Mouse (Mus musculus) stomach, postnatal 0 days (tissue): Measurements from ENCODE around the gene Inip. TPM values are rescaled to one million over a fixed set of nuclear protein-coding genes. Genes with fewer than 3 reads are reported as not detected.

ENCODE experiments used
- ATAC-seq: fragments of 200-750 bp; cut with Nextera tagmentation; 2 replicates; pipeline ENCODE4 v1.8.0; 2017; ENCODE audit not compliant: low FRiP score, low TSS enrichment
- DNase-seq: peaks from one replicate; pipeline ENCODE4 v3.0.0-alpha.2; 2016; ENCODE audit warnings: low spot score
- H3K27ac ChIP-seq: fragments of 300-500 bp; sonication (generic); replicated peaks from 2 replicates; pipeline ENCODE4 v1.5.1; 2014; ENCODE audit warnings: mild to moderate bottlenecking, control low read depth
- H3K27me3 ChIP-seq: fragments of 300-500 bp; sonication (generic); 2 replicates; pipeline ENCODE4 v1.6.1; 2014; ENCODE audit warnings: low read length; ENCODE audit not compliant: control insufficient read depth, insufficient read depth
- H3K36me3 ChIP-seq: fragments of 300-500 bp; sonication (generic); 2 replicates; pipeline ENCODE4 v1.6.1; 2014; ENCODE audit warnings: low read length, mixed read lengths; ENCODE audit not compliant: control insufficient read depth, insufficient read depth
- H3K4me1 ChIP-seq: fragments of 300-500 bp; sonication (generic); replicated peaks from 2 replicates; pipeline ENCODE4 v1.6.1; 2014; ENCODE audit warnings: antibody characterized with exemption; ENCODE audit not compliant: control insufficient read depth, insufficient read depth
- H3K4me2 ChIP-seq: fragments of 300-500 bp; sonication (generic); replicated peaks from 2 replicates; pipeline ENCODE4 v1.6.1; 2014; ENCODE audit warnings: low read depth, mild to moderate bottlenecking, control low read depth, moderate library complexity
- H3K4me3 ChIP-seq: fragments of 300-500 bp; sonication (generic); 2 replicates; pipeline ENCODE4 v1.5.1; 2014; ENCODE audit warnings: low read depth, low read length, control low read depth
- H3K9ac ChIP-seq: fragments of 300-500 bp; sonication (generic); 2 replicates; pipeline ENCODE4 v1.6.1; 2014; ENCODE audit warnings: mild to moderate bottlenecking, low read length, control low read depth, mixed read lengths
- H3K9me3 ChIP-seq: fragments of 300-500 bp; sonication (generic); 2 replicates; pipeline ENCODE4 v1.6.1; 2016; ENCODE audit warnings: low read length; ENCODE audit not compliant: control insufficient read depth
- CTCF ChIP-seq: IDR thresholded peaks from 2 replicates; pipeline ENCODE4 v1.5.1; 2016; ENCODE audit warnings: antibody characterized with exemption, low read depth, mild to moderate bottlenecking, moderate library complexity
- EP300 ChIP-seq: optimal IDR thresholded peaks from 2 replicates; pipeline ENCODE3; 2016; ENCODE audit warnings: antibody characterized with exemption
- WGBS: fragments of 180-500 bp; shearing (Covaris S2); extraction: QIAGEN DNeasy Blood & Tissue Kit; methylation state at CpG from one replicate; pipeline ENCODE4 v1.1.7; 2014; 5-methylcytosine and 5-hydroxymethylcytosine counted together
- polyA plus RNA-seq: library from polyadenylated mRNA; unstranded; fragments of >200 nt; fragmentation: Nextera tagmentation; extraction: Ambion mirVana; gene quantifications from 2 replicates; pipeline ENCODE4 v1.2.1, GENCODE M21; 2015

The Inip gene
- polyA plus RNA-seq, 1 experiment from 2014 or later, result 22.2 TPM

DNA sequence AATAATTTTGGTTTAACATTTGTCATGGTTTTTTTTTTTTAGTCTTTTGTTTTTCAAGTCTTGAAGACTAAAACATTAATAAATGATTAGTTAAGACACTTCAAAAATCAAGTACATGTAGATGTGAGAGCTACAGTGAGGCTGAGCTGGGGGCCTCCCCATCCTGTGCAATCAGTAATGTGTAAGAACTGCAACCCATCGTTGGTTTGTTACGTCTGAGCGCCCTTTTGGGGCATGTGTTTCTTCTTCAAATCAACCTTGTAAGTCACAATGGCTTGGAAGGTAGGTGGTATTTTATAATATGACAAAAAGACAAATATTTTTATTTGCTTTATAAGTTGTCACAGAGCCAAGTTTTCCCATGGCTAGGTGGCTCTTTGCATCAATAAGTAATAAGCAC lies 79.6 kb downstream of the Inip start:
- no peak overlapping the region for H3K4me2 ChIP-seq
- H3K27ac ChIP-seq, result no peak overlapping the region
- H3K4me1 ChIP-seq, result no peaks in the 10 kb centered on the region
- no peaks in the 10 kb centered on the region for H3K27me3 ChIP-seq
- TF ChIP-seq CTCF (no peak), EP300 (no peak)
- H3K9me3 ChIP-seq, result no peaks in the 10 kb centered on the region
- no peak for ATAC-seq
- no peak overlapping the region for H3K9ac ChIP-seq
- no peak overlapping the region for H3K4me3 ChIP-seq
- H3K36me3 ChIP-seq, result no peaks in the 10 kb centered on the region
- no peak for DNase-seq
- 91% methylated on average over 3 of the region's 3 CpGs for WGBS

Other genes starting within 250 kb of the Inip start
- 47.8 and 49.4 TPM in 2 replicates for gene Hsdl2, start 220.0 kb downstream of the Inip start, polyA plus RNA-seq
- gene E130308A19Rik, start 175.4 kb downstream of the Inip start, polyA plus RNA-seq, result 8.3 and 10.2 TPM in 2 replicates
- gene Snx30, start 4.3 kb upstream of the Inip start, polyA plus RNA-seq, result 3.0 and 3.5 TPM in 2 replicates
- gene Slc46a2, start 113.5 kb upstream of the Inip start, polyA plus RNA-seq, result 9.5 and 10.5 TPM in 2 replicates
- not detected in 2 replicates for gene Mup4, start 159.1 kb upstream of the Inip start, polyA plus RNA-seq
- not detected in 2 replicates for gene Mup6, start 162.7 kb upstream of the Inip start, polyA plus RNA-seq